Mouse (Mus musculus) heart, embryonic 13.5 days (tissue): ENCODE results near the gene Mymk. TPM values are rescaled to one million over a fixed set of nuclear protein-coding genes. Genes with fewer than 3 reads are reported as not detected.

Experiments used
- ATAC-seq: fragments of 200-750 bp; cut with Nextera tagmentation; 2 replicates; pipeline ENCODE4 v1.8.0; 2017; ENCODE audit warnings: moderate TSS enrichment; ENCODE audit not compliant: insufficient number of reproducible peaks, low FRiP score, low TSS enrichment; ENCODE audit errors: extremely low read depth
- H3K27ac ChIP-seq: fragments of 300-500 bp; sonication (generic); replicated peaks from 2 replicates; pipeline ENCODE4 v1.5.1; 2015; ENCODE audit warnings: moderate library complexity, mild to moderate bottlenecking, inconsistent platforms
- H3K27me3 ChIP-seq: fragments of 300-500 bp; sonication (generic); replicated peaks from 2 replicates; pipeline ENCODE4 v1.6.1; 2015; ENCODE audit warnings: mild to moderate bottlenecking, inconsistent platforms
- H3K36me3 ChIP-seq: fragments of 300-500 bp; sonication (generic); 2 replicates; pipeline ENCODE4 v1.6.1; 2015; ENCODE audit warnings: mild to moderate bottlenecking, inconsistent platforms
- H3K4me1 ChIP-seq: fragments of 300-500 bp; sonication (generic); 2 replicates; pipeline ENCODE4 v1.6.1; 2015; ENCODE audit warnings: inconsistent platforms
- H3K4me2 ChIP-seq: fragments of 300-500 bp; sonication (generic); 2 replicates; pipeline ENCODE4 v1.6.1; 2015; ENCODE audit warnings: inconsistent platforms, mild to moderate bottlenecking, moderate library complexity
- H3K4me3 ChIP-seq: fragments of 300-500 bp; sonication (generic); 2 replicates; pipeline ENCODE4 v1.5.1; 2015; ENCODE audit warnings: moderate library complexity, mild to moderate bottlenecking, inconsistent platforms
- H3K9ac ChIP-seq: fragments of 300-500 bp; sonication (generic); 2 replicates; pipeline ENCODE4 v1.6.1; 2015; ENCODE audit warnings: inconsistent platforms, mild to moderate bottlenecking, moderate library complexity
- H3K9me3 ChIP-seq: fragments of 300-500 bp; sonication (generic); 2 replicates; pipeline ENCODE4 v1.6.1; 2016; ENCODE audit warnings: inconsistent platforms
- whole genome bisulfite sequencing: fragments of 180-500 bp; shearing (Covaris S2); methylation state at CpG from one replicate; pipeline ENCODE4 v1.1.7; 2015; ENCODE audit warnings: mixed read lengths; 5-methylcytosine and 5-hydroxymethylcytosine counted together
- polyA plus RNA-seq: library from polyadenylated mRNA; unstranded; fragments of >200 nt; fragmentation: Nextera tagmentation; extraction: Ambion mirVana; gene quantifications from 2 replicates; pipeline ENCODE4 v1.2.1, GENCODE M21; 2015

Gene Mymk
- polyA plus RNA-seq, 1 experiment from 2014 or later: 0.41 TPM

GRCm38 (mm10) chr2:27096341-27096981 is 24.5 kb upstream of the Mymk start:
- Histone ChIP-seq H3K4me2 (peak overlapping the region; percentile 36), H3K9ac (peak overlapping the region; percentile 63)
- no peak for ATAC-seq

GRCm38 (mm10) chr2:27095178-27095577 is 23.2 kb upstream of the Mymk start:
- WGBS: 84% methylated on average over 7 of the region's 7 CpGs
- Histone ChIP-seq H3K27ac (peak overlapping the region; percentile 69; the same call in 1 of the 2 replicates), H3K9me3 (no peaks in the 10 kb centered on the region), H3K36me3 (no peaks in the 10 kb centered on the region), H3K9ac (no peak overlapping the region), H3K4me1 (peaks cover 39% of the 10 kb centered on the region), H3K27me3 (0 out of 2 replicates have a peak, but pooled peaks cover 5% of the 10 kb centered on the region), H3K4me3 (no peak overlapping the region), H3K4me2 (no peak overlapping the region)
- no peak for ATAC-seq

More at GRCm38 (mm10) chr2:27096341-27096981, 24.5 kb upstream of the Mymk start:
- peaks cover 39% of the 10 kb centered on the region for H3K4me1 ChIP-seq
- H3K27me3 ChIP-seq: 0 out of 2 replicates have a peak, but pooled peaks cover 6% of the 10 kb centered on the region
- no peaks in the 10 kb centered on the region for H3K9me3 ChIP-seq
- WGBS: 17% methylated on average over 13 of the region's 13 CpGs
- H3K27ac ChIP-seq: peak overlapping the region; percentile 69
- H3K36me3 ChIP-seq: no peaks in the 10 kb centered on the region
- H3K4me3 ChIP-seq: no peak overlapping the region

- Histone ChIP-seq H3K4me3 (no peak overlapping the region), H3K36me3 (no peaks in the 10 kb centered on the region), H3K4me1 (peaks cover 52% of the 10 kb centered on the region), H3K9ac (no peak overlapping the region), H3K9me3 (no peaks in the 10 kb centered on the region), H3K27ac (no peak overlapping the region), H3K27me3 (no peaks in the 10 kb centered on the region), H3K4me2 (no peak overlapping the region)
- no peak for ATAC-seq
- WGBS: 65% methylated on average over 1 of the region's 1 CpGs
Measured at GRCm38 (mm10) chr2:27089238-27089637, 17.3 kb upstream of the Mymk start.

GRCm38 (mm10) chr2:27088700-27089099 is 16.7 kb upstream of the Mymk start:
- H3K4me2 ChIP-seq: no peak overlapping the region
- WGBS: 63% methylated on average over 5 of the region's 5 CpGs

GRCm38 (mm10) chr2:27088071-27088644 is 16.2 kb upstream of the Mymk start:
- 51% methylated on average over 18 of the region's 18 CpGs for WGBS
- Histone ChIP-seq H3K4me2 (no peak overlapping the region), H3K9ac (peak overlapping the region; percentile 21; the same call in 1 of the 2 replicates), H3K27me3 (no peaks in the 10 kb centered on the region; the same call in 1 of the 2 replicates), H3K36me3 (no peaks in the 10 kb centered on the region), H3K4me3 (no peak overlapping the region), H3K27ac (peak overlapping the region; percentile 56), H3K4me1 (peaks cover 63% of the 10 kb centered on the region), H3K9me3 (no peaks in the 10 kb centered on the region)
- no peak for ATAC-seq

More at GRCm38 (mm10) chr2:27088700-27089099, 16.7 kb upstream of the Mymk start:
- H3K36me3 ChIP-seq: no peaks in the 10 kb centered on the region
- peaks cover 57% of the 10 kb centered on the region for H3K4me1 ChIP-seq
- H3K9ac ChIP-seq: 0 out of 2 replicates have a peak overlapping the region, but pooled peaks have one; percentile 21
- no peak overlapping the region for H3K4me3 ChIP-seq
- peak overlapping the region; percentile 56 for H3K27ac ChIP-seq
- ATAC-seq: no peak
- no peaks in the 10 kb centered on the region for H3K9me3 ChIP-seq
- H3K27me3 ChIP-seq: no peaks in the 10 kb centered on the region

- Histone ChIP-seq H3K4me2 (no peak overlapping the region), H3K36me3 (no peaks in the 10 kb centered on the region), H3K9me3 (no peaks in the 10 kb centered on the region), H3K9ac (no peak overlapping the region), H3K27ac (peak overlapping the region; percentile 56), H3K4me3 (no peak overlapping the region), H3K27me3 (peaks cover 1% of the 10 kb centered on the region; the same call in 1 of the 2 replicates), H3K4me1 (peaks cover 64% of the 10 kb centered on the region)
- ATAC-seq: no peak
- 72% methylated on average over 5 of the region's 5 CpGs for WGBS
Measured at GRCm38 (mm10) chr2:27087581-27087980, 15.6 kb upstream of the Mymk start.

- ATAC-seq: no peak
- peaks cover 64% of the 10 kb centered on the region for H3K4me1 ChIP-seq
- 76% methylated on average over 4 of the region's 4 CpGs for WGBS
Measured at GRCm38 (mm10) chr2:27086483-27087010, 14.6 kb upstream of the Mymk start.

GRCm38 (mm10) chr2:27085801-27086200 is 13.8 kb upstream of the Mymk start:
- Histone ChIP-seq H3K9me3 (no peaks in the 10 kb centered on the region), H3K27ac (peak overlapping the region; percentile 16; the same call in 1 of the 2 replicates), H3K4me1 (peaks cover 68% of the 10 kb centered on the region), H3K4me2 (no peak overlapping the region), H3K36me3 (no peaks in the 10 kb centered on the region), H3K4me3 (no peak overlapping the region), H3K9ac (no peak overlapping the region), H3K27me3 (peaks cover 14% of the 10 kb centered on the region; the same call in 1 of the 2 replicates)
- 14% methylated on average over 2 of the region's 2 CpGs for WGBS
- ATAC-seq: no peak

More at GRCm38 (mm10) chr2:27086483-27087010, 14.6 kb upstream of the Mymk start:
- no peak overlapping the region for H3K9ac ChIP-seq
- no peak overlapping the region for H3K4me2 ChIP-seq
- no peaks in the 10 kb centered on the region for H3K36me3 ChIP-seq
- no peaks in the 10 kb centered on the region for H3K9me3 ChIP-seq
- no peak overlapping the region for H3K4me3 ChIP-seq
- H3K27me3 ChIP-seq: peaks cover 9% of the 10 kb centered on the region; the same call in 1 of the 2 replicates
- H3K27ac ChIP-seq: no peak overlapping the region

GRCm38 (mm10) chr2:27084963-27085362 is 13.0 kb upstream of the Mymk start:
- H3K9ac ChIP-seq: no peak overlapping the region; the same call in 1 of the 2 replicates
- no peak for ATAC-seq
- no peaks in the 10 kb centered on the region for H3K9me3 ChIP-seq
- no peaks in the 10 kb centered on the region for H3K36me3 ChIP-seq
- H3K27ac ChIP-seq: no peak overlapping the region
- peaks cover 73% of the 10 kb centered on the region for H3K4me1 ChIP-seq
- H3K4me3 ChIP-seq: no peak overlapping the region
- 50% methylated on average over 8 of the region's 8 CpGs for WGBS
- H3K27me3 ChIP-seq: peaks cover 14% of the 10 kb centered on the region; the same call in 1 of the 2 replicates
- H3K4me2 ChIP-seq: no peak overlapping the region

- H3K4me2 ChIP-seq: no peak overlapping the region
- H3K4me1 ChIP-seq: peaks cover 77% of the 10 kb centered on the region
- no peak overlapping the region for H3K27ac ChIP-seq
- peaks cover 14% of the 10 kb centered on the region; the same call in 1 of the 2 replicates for H3K27me3 ChIP-seq
- no peak overlapping the region for H3K4me3 ChIP-seq
- 46% methylated on average over 12 of the region's 12 CpGs for WGBS
- no peak overlapping the region for H3K9ac ChIP-seq
- no peaks in the 10 kb centered on the region for H3K9me3 ChIP-seq
- ATAC-seq: no peak
- no peaks in the 10 kb centered on the region for H3K36me3 ChIP-seq
Measured at GRCm38 (mm10) chr2:27083761-27084475, 11.9 kb upstream of the Mymk start.

GRCm38 (mm10) chr2:27079649-27080048 is 7.7 kb upstream of the Mymk start:
- no peaks in the 10 kb centered on the region for H3K36me3 ChIP-seq
- no peak; the same call in 1 of the 2 replicates for ATAC-seq
- peak overlapping the region; percentile 70 for H3K9ac ChIP-seq
- H3K4me3 ChIP-seq: peak overlapping the region; percentile 38
- WGBS: 43% methylated on average over 2 of the region's 2 CpGs
- H3K27me3 ChIP-seq: peaks cover 24% of the 10 kb centered on the region
- H3K4me1 ChIP-seq: peaks cover 67% of the 10 kb centered on the region
- H3K9me3 ChIP-seq: no peaks in the 10 kb centered on the region
- H3K27ac ChIP-seq: peak overlapping the region; percentile 77
- peak overlapping the region; percentile 61 for H3K4me2 ChIP-seq
